Mouse (Mus musculus) heart, postnatal 25 days (tissue): ENCODE data around the gene Slfn5. TPM values are rescaled to one million over a fixed set of nuclear protein-coding genes. Genes with fewer than 3 reads are reported as not detected.
"Not testable (repeated sequence)": the region's sequence is repeated elsewhere in the genome, so short reads cannot be mapped to it uniquely, and the experiment has no call there.

ENCODE experiments used
- DNase-seq: peaks from one replicate; pipeline ENCODE4 v3.0.0; 2022; ENCODE audit warnings: low spot score
- intact Hi-C: fragments of 180-260 bp; cut with DNase I; formaldehyde crosslinking; loops from one replicate; pipeline ENCODE4 v1.15.1; 2025
- total RNA-seq, 2 experiments: library from RNA; stranded (reverse); gene quantifications; 2 replicates each; pipeline ENCODE4 v1.2.3; 2021

Slfn5 gene
- total RNA-seq = 10 to 100 TPM; 60.8 to 70.3 TPM

DNA sequence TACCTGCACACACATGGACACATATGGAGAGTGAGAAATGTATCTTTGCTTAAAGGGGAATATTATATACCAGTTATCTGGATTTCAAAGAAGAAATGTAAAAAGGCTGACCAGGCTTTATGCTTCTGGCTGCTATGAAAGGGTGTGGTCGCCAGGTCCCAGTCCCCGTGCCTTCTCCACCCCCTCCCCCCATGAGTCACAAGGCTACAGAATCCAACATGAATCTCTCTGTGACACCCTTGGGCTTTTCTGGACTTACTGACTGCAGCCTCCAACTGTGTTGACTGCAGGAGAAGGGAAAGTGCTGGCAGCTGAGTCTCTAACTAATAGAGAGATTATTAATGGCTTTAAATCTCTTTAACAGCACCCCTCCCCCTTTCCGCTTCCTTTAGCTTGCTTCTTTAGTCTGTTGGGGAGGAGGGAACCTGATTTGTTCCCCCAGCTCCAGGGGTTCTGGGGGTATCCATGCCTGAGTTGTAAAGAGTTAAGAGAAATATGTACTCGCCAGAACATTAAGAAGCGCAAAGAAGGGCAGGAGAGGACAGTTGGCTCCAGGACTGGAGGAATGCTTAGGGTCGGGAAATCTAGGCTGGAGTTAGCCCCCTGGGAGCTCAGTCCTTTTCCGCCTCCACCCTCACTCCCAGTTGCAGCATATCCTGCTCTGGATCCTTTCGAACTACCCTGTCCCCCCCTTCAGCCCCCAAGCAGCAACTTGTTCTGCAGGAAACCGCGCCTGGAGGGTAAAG, at the start of gene Slfn5:
Slfn5 (plus strand) TSS at position 614 of the 746 bp plus-strand sequence.
- intact Hi-C loops = loop anchor here (10.0 kb wide), 1 partner anchor 514 kb away; the partner anchor contains the start of gene Mmp28
- peak; percentile 69 for DNase-seq

DNA sequence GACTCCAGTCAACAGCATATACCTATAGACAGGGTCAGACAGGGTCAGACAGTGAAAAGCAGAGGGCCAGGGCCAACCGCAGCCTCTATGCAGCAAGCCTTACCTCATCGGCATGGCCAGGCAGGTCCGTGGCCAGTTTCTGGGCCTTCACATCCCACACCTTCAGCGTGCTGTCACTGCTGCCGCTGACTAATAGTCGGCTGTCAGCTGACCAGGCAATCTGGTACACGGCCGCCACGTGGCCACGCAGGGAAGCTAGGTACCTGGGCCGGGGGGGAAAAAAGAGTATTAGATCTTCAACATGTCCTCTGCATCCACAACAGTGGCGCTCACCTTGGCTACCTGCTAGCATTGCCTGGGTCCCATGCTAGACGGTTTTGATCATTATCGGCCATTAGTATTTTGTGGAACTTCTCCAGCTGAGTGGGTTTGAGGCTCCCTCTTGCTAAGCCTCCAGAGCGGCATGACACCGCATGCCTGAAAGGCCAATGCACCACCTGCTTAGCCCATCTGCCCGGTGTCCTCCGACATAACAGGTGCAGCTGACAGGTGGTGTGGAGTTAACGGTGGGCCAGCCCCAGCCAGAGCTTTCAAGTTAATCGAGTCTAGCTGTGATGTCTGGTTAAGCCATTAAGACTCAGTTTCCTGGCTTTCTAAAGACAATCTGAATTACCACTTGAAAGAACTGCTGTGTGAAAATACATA, 49.4 kb upstream of the Slfn5 start:
- intact Hi-C loops = no loop called here

DNA sequence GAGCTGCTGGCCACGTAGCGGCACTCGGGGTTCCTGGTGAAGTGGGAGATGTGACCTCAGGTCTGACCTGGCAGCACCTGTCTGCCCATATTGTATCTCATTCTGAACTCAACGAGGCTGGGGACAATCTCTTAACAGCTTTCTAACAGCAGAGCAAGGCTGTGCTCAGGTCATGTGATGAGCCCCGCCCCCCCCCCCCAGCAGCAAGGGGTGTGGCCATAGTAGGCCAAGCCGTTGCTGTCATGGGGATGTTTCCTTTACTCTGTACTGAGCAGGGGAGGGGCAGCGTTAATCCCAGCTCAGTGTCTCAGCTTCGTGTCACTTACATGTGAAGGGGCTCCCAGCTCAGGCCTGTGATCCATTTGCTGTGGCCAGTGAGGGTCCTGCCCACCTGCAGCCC, 46.2 kb upstream of the Slfn5 start:
- intact Hi-C loops = no loop called here
- no peak for DNase-seq

More for the DNA sequence above, 49.4 kb upstream of the Slfn5 start:
- DNase-seq = no peak

DNA sequence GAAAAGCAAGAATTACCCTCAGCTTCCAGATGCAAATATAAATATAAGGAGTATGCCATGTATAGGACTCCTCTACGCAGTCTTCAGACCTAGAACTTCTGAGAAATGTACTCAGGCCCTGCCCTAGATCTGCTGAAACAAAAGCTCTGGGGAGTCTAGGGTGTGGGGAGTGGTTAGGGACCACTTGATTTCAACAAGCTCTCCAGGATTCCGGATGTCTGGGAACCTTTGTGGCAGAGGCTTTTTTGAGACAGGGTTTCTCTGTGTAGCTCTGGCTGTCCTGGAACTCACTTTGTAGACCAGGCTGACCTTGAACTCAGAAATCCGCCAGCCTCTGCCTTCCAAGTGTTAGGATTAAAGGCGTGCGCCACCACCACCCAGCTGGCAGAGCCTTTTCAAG, 45.3 kb upstream of the Slfn5 start:
- no peak for DNase-seq
- intact Hi-C loops = no loop called here

DNA sequence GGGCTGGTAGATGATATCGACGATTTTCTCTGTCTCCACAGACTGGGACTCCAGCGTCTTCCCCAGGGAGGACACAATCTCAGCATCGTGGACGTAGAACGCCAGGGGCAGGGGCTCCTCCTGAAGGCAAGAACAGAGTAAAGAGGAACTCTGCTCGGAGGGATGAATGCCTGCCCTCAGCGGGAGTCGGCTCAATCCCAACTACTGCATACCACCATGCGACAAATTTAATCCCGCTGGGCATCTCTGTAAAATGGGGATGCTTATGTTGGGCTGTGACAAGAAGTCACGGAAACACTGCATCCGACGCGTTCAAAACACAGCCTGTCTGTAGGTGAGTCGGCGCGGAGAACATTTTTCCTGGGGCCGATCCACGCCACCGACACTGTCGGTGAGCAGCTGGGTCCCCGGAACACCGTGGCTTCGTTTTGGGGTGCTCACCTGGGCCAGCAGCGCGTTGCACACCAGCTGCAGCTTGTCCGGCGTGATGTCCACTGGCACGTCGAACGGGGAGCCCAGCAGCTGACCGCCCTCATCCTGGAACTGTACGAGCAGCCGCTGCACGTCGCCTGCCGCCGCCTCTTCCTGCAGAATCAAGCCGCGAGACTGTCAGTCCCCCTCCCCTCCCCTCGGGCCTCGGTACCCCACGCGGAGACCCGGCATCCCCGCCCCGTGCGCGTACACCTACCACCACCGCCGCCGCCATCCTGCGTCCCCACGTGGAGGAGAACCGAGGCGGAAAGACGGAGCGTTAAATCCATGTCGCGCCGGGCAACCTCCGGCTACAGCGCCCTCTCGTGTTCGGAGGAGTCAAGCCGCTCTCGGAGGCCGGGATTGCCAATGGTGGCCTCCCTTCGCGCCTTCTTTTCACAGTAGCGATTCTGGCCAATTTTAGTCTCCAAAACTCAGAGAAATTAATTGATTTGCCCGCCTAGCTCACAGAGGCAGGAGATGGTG, 43.2 kb upstream of the Slfn5 start, which contains the start of gene Nle1:
Nle1 (minus strand) TSS at position 761 of the 957 bp plus-strand sequence.
- DNase-seq = peak; percentile 76
- intact Hi-C loops = loop anchor here (2.0 kb wide), 1 partner anchor 37 kb away; the partner anchor contains the start of gene Rffl

DNA sequence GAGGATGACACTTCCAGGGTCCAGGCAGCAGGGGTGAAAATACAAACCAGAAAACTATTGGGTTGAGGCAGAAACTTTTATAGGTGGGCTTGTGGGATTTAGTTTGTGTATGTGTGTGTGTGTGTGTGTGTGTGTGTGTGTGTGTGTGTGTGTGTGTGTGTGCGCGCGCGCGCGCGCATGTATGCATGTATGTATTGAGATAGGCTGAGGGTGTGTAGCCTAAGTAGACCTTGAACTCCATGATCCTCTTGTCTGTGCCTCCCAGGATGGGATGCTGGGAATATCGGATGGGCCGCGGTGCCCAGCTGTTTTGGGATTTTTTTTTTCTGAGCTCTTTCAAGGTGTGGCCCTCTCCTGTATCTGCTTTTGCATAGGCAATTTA, 42.5 kb upstream of the Slfn5 start:
- intact Hi-C loops = loop anchor here (2.0 kb wide), 1 partner anchor 38 kb away; the partner anchor contains the start of gene Rffl

DNA sequence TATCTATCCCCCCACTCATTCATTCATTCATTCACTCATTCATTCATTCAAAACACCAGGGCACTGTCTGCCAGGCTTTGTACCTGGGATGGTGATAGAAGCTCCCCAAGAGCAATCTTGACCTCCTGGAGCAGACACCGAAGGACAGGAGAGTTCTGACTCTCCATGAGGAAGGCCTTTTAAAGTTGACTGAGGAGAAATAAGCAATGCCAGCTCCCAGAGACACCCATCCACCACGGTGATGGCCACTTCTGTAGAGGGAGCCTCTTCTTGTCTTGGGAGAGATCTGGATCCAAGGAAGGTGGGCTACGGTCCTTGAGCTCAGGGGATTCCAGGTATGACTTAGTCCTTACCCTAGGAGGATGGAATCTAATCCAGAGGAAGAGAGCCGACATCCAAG, 40.9 kb upstream of the Slfn5 start, which contains the start of gene Unc45b:
Unc45b (plus strand) TSS at position 301 of the 400 bp plus-strand sequence.
- intact Hi-C loops = loop anchor here (10.0 kb wide), 2 partner anchors 315 to 385 kb away; partner anchors contain the start of gene Ap2b1
- no peak for DNase-seq

More for the DNA sequence above, 42.5 kb upstream of the Slfn5 start:
- no peak for DNase-seq

DNA sequence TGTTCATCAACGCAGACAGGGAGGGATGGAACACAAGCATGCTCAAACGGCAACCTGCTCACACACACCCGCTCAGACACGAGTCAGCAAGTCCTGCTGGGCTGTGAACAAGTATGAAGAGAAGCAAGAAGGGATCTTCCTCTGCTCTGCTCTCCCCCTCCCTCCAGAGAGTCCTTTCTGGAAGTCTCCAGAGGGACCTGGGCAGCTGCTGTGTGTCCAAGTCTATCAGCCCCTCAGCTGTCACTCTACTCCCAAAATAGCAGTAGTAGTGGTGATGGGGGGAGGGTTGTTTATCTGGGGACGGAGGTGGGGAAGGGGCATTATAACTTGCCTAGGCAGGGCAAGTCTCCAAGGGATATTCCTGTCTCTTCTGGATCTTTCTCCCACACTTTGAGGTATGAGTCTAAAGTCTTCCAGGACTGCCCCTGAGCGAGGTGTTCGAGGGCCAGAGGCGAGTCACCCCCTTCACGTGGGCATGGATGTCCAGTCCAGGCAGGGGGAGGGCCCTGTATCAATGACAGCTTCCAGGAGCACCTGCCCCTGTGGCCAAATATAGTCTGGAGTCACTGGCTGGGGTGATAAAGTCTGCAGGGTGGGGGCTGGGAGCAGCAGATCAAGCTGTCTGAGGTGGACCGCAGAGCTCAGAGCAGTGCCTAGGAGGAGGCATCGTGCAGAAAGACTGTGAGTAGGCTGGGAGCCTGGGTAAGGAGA, 40.3 kb upstream of the Slfn5 start:
- intact Hi-C loops = loop anchor here (10.0 kb wide), 2 partner anchors 314 to 384 kb away; partner anchors contain the start of gene Ap2b1
- peak; percentile 54 for DNase-seq

DNA sequence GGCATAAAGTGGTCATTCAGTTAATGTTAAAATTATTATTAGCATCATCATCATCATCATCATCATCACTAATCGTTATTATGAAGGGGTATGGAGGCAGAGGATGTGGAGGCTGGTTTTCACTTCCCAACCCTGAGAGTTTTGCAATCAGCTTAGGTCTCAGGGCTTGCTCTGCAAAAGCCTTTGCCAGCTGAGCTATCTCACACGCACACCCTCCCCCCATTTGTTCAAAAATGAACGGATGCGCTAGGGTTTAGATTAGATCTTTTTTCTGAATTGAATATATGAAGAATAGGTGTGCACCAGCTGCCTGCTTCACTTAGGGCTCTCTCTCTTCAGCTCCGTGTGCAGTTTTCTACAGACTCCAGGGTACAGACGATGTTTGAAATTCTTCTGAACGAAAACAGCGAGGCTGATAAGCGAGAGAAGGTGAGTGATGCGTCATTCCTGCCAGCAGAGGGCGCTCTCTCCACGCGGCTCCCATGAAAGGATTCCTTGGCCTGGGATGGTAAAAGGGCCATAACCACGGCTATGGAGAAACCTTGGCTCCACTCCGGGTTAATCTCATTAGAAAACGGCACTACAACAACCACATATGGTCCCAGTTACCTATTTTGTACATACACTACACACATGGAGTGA, 36.3 kb upstream of the Slfn5 start:
- DNase-seq = peak; percentile 36
- intact Hi-C loops = loop anchor here (1.0 to 10.0 kb wide), 4 partner anchors 44 to 380 kb away; partner anchors contain the start of gene Ap2b1

DNA sequence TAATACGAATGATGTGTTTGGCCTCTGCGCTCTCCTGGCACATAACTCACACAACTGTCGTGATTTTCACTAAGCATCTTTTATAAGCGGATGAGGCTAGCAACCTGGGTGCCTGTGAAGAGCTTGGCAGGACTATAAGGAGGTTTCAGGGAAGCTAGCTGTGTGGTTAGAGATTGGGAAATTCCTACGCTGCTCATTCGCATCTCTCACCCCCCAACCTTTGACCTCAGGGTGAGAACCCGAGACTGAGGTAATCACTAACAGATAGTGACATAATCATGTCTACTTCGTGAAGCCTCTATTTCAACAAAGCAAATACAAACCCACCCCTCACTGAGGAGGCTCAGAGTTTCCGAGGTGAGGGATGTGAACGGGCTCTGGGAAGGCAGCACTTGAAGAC, 30.4 kb upstream of the Slfn5 start:
- DNase-seq = no peak
- intact Hi-C loops = no loop called here

DNA sequence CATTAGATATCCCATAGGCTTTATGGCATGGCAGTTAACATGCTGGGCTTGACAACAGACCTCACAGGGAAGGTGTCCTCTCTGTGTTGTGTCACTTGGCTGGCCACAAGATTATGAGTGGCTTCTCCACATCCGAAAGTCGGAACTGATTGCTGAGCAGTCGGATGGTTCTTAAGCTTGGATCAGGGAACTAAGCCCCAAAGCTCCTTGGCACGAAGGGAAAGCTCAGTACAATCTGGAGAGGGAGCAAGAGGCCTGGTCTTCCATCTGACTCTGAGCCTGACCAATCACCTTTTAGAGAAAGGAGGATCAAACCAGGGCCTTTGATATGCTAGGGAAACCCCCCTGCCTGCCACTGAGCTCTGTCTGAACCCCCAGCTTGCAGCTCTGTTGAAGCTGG, 29.5 kb upstream of the Slfn5 start:
- intact Hi-C loops = no loop called here
- DNase-seq = no peak

DNA sequence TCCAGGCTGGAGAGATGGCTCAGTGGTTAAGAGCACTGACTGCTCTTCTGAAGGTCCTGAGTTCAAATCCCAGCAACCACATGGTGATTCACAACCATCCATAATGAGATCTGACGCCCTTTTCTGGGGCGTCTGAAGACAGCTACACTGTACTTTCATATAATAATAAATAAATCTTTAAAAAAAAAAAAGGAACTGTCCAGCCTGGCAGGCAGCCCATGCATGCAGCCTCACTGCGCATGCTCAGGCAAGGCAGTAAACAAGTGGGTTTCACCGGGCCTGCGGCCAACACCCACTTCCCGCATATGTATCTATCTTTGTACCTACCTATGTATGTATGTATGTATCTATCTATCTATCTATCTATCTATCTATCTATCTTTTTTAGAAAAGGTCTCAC, 27.2 kb upstream of the Slfn5 start:
- intact Hi-C loops = not testable (repeated sequence)

DNA sequence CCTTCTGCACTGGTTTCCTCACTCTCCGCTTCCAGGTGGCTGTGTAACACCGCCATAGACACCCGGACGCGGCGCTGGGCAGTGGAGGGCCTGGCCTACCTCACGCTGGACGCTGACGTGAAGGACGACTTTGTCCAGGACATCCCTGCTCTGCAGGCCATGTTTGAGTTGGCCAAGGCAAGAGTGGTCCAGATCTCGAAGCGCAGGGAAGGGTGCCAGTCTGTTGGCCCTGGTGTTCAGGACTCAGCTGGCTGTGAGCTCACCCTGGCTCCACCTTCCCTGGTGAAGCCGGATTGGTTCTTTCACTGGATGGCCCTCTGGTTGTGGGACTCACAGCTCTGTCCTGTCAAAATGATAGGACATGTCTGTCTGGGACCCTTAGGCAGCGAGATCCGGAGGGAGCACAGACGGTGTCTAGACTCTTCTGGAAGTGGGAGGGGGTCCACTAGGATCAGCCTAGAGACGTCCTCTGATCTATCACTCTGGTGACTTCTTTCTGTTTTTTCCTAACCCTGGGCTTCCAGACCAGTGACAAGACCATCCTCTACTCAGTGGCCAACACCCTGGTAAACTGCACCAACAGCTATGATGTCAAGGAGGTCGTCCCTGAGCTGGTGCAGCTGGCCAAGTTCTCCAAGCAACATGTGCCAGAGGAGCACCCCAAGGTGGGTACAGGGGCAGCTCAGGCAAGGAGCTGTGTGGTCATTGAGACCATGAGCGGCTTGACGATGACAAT, 22.1 kb upstream of the Slfn5 start:
- no peak for DNase-seq
- intact Hi-C loops = no loop called here

More for the DNA sequence above, 27.2 kb upstream of the Slfn5 start:
- not testable (repeated sequence) for DNase-seq

DNA sequence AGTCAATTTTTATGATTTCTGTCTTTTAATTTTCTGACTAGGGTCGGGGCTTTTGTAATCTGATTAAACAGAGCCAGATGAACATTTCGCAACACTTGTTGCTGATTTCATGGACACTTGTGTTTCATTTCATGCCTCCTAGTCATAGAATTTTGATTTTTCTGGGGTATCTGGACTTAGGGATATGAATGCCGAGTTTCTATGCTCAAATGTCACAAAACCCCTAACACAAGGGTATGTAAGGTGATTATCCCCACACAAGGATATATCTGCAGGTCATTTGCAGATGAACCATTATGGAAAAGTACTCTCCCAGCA, 21.6 kb upstream of the Slfn5 start:
- intact Hi-C loops = no loop called here
- DNase-seq = no peak

DNA sequence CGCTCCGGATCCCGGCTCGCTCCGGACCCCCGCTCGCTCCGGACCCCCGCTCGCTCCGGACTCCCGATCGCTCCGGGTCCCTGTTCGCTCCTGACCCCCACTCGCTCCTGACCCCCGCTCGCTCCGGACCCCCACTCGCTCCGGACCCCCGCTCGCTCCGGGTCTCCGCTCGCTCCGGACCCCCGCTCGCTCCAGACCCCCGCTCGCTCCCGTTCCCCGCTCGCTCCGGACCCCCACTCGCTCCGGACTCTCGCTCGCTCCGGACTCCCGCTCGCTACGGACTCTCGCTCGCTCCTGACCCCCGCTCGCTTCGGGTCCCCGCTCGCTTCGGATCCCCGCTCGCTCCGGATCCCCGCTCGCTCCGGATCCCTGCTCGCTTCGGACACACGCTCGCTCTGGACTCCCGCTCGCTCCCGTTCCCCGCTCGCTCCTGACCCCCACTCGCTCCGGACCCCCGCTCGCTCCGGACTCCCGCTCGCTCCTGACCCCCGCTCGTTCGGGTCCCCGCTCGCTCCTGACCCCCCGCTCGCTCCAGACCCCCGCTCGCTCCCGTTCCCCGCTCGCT, 20.7 kb upstream of the Slfn5 start:
- DNase-seq, intact Hi-C loops: not testable (repeated sequence)

DNA sequence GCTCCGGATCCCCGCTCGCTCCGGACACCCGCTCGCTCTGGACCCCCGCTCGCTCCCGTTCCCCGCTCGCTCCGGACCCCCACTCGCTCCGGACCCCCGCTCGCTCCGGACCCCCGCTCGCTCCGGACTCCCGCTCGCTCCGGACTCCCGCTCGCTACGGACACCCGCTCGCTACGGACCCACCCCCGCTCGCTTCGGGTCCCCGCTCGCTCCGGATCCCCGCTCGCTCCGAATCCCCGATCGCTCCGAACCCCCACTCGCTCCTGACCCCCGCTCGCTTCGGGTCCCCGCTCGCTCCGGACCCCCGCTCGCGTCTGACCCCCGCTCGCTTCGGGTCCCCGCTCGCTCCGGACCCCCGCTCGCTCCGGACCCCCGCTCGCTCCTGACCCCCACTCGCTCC, 20.0 kb upstream of the Slfn5 start:
- DNase-seq = not testable (repeated sequence)

DNA sequence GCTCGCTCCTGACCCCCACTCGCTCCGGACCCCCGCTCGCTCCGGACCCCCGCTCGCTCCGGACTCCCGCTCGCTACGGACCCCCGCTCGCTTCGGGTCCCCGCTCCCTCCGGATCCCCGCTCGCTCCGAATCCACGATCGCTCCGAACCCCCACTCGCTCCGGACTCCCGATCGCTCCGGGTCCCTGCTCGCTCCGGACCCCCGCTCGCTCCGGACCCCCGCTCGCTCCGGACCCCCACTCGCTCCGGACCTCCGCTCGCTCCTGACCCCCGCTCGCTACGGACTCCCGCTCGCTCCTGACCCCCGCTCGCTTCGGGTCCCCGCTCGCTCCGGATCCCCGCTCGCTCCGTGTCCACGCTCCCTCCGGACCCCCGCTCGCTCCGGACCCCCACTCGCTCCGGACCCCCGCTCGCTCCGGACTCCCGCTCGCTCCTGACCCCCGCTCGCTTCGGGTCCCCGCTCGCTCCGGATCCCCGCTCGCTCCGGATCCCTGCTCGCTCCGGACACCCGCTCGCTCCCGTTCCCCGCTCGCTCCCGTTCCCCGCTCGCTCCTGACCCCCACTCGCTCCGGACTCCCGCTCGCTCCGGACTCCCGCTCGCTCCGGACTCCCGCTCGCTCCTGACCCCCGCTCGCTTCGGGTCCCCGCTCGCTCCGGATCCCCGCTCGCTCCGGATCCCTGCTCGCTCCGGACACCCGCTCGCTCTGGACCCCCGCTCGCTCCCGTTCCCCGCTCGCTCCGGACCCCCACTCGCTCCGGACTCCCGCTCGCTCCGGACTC, 19.3 kb upstream of the Slfn5 start:
- DNase-seq = not testable (repeated sequence)
- intact Hi-C loops = loop anchor here (2.0 kb wide), 1 partner anchor 27 kb away; no protein-coding TSS in a partner anchor

More for the DNA sequence above, 20.0 kb upstream of the Slfn5 start:
- intact Hi-C loops = not testable (repeated sequence)
